Mouse (Mus musculus): ENCODE measurements at regions not wholly inside any gene's neighbourhood (a gene's known extent, or its start where the extent isn't known, plus 50 kb on each side); places are given as distances from the start of the nearest gene placed in this dataset.

- DNase-seq (ENCODE audit: low spot score in 2 of 2) = no peak
Observed at GRCm38 (mm10) chr16:47289730-47290129, 791.4 kb upstream of the Nectin3 start.

- peak in 1 of 2 experiments; percentile 4 for DNase-seq (ENCODE audit: low spot score in 2 of 2)
Observed at GRCm38 (mm10) chr16:47266744-47267686, 768.7 kb upstream of the Nectin3 start.

All from frontal cortex, postnatal 14 days (tissue).